Mouse (Mus musculus) kidney, postnatal 4 days (tissue): ENCODE results near the gene Cmtm5.
A peak's percentile ranks its signal among the peaks of the same experiment; 100 is the strongest.

Experiments
- DNase-seq, 2 experiments: peaks; one replicate each; pipeline ENCODE4 v3.0.0; 2021; ENCODE audit warnings: mixed read lengths in 2 of 2

The Cmtm5 gene

DNA sequence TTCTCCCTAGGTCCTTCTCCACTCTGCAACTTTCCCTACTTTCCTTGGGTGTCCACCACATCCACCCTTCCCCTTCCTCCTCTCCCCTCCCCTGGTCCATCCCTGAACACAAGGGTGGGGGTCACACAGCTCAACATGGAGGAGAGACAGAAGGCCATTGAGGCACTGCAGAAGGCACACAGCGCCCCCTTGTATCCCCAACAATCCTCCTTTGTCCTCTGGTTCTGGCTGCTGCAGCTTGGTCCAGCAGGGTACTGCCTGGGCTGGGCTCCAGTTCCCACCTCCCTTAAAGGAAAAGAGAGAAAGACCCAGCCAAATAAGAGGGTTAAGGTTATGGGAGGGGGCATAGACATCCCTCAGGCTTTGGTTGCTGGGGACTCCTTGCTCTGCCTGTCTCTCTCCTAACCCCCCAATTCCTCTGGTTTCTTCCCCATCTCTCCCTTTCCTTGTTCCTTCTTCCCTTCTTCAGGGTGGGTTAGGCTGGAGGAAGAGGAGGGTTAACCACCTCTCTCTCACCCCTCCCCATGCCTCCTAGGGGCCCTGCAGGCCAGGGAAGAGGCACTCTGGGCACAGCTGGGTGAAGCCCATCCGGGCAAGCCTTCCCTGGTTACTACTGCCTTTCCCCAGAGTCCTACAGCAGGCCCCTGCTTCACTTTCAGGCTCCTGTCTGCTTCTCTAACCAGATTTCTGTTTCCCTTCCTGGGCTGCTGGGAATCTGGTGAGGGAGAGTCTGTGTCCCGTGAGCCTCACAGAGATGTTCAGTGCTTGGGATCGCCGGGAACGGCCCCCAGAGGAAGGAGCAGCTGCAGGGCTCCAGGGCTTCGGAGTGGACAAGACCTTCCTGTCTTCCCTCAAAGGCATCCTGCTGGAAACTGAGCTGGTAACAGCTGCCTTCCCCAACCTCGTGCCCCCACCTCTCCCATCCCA lies at the start of gene Cmtm5:
Gene Cmtm5, plus strand, starts transcription at position 358 of the 927 bp plus-strand sequence.
- DNase-seq = peak; percentile 24 to 50

- DNase-seq = no peak
Observed at GRCm38 (mm10) chr14:54892200-54892599, 43.9 kb upstream of the Cmtm5 start, which contains the start of gene Pabpn1. TSS of gene Pabpn1 (plus strand) at chr14:54892500.

DNA sequence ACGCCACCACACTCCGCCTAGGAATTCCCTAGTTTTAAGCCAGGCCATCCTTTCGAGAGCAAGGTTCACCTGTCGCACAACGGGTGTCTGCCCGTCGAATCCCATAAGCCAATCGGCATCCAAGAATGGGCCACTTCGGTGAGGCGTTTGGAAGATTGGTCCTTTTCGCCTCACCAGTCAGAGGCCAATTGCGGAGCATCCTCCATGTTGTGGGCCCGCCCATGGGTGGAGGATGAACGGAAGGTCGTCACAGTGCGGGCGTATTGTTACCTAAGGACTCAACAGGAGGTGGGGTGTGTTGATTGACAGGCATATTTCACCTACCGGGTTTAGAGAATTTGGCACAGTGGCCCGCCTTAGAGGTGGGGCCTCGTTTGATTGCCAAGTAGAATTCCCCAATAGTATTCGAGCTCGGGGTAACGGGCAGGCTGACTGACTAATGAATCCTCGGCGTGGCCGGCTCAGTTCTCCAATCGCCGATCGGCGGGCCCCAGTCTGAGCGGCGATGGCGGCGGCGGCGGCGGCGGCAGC lies 42.3 kb upstream of the Cmtm5 start:
- DNase-seq = peak; percentile 96 to 97

DNA sequence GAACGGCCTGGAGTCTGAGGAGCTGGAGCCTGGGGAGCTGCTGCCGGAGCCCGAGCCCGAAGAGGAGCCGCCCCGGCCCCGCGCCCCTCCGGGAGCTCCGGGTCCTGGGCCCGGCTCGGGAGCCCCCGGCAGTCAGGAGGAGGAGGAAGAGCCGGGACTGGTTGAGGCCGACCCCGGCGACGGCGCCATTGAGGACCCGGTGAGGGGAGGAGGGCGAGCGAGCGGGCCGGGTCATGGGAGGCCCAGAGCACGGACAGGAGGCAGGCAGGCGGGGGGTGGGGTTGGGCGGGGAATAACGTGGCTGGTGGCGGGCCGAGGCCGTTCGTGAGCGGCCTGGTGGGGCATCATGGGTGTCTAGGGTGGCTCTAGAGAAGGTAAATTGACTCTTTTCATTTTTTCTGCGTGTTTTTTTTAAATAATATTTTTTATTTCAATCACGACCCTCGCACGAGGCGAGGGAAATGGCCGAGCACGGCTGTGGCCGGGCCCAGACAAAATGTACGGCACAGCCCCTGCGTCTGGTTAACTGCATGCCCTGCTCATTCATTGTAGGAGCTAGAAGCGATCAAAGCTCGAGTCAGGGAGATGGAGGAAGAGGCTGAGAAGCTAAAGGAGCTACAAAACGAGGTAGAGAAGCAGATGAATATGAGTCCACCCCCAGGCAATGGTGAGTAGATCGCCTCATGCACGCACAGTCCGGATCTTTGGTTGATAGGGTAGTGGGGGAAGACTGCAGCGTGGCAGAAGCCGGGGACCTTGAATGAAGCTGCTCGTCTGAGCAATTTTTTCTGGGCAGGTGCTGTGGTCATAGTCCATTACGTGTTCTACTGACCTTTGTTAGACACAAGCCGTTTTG lies 41.5 kb upstream of the Cmtm5 start:
- DNase-seq = peak; percentile 75 to 83

DNA sequence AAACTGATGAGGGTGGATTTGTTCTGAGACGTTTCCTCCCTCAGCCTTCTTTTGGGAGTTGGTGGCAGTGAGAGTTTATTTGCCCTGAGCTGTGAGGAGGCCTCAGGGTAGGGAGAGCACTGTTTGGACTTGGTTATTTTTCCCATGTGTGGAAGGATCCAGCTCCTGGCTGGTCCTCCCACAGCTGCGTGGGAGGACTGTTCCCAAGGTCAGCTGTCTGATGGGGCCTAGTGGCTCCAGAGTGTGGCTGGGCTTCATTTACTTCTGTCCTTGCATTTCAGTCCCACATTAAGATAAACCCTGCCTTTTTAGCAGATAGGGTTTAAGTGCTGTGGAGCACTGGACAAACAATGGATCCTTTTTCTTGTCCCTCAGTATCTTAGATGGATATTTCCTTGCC lies 38.6 kb upstream of the Cmtm5 start:
- peak; percentile 46 to 69 for DNase-seq

DNA sequence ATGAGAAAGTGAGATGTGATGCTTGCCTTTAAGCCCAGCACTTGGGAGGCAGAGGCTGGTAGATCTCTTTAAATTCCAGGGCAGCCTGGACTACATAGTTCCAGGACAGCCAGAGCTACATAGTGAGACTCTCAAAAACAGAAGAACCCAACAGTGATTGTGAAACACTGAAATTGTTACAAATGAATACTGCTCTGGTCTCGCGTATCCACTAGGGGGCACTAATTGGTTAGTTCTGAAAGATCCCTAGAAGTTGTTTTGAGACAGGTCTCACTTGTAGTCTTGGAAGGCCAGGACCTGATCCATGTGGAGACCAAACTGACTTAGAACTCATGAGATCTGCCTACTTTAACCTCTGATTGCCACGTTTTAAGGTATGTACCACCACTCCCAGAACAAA lies 35.7 kb upstream of the Cmtm5 start:
- peak; percentile 74 to 81 for DNase-seq

DNA sequence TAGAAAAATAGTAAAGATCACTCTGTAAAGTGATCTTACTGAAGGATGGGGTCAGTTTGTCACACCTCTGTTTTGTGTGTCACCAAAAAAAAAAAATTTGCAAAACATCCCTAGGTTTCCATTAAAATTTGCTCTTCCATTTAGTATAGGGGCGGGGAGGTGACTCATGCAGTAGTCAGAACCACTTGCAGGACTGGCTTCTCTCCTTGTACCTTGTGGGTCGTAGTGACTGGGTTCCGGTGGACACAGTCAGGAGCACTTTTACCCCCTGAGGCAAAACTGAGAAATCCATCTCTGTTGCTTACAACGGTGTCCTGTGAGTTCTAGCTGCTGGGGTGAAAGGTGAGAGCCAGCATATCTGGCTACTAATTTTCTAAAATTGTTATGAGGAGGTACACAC lies 32.4 kb upstream of the Cmtm5 start:
- no peak for DNase-seq

DNA sequence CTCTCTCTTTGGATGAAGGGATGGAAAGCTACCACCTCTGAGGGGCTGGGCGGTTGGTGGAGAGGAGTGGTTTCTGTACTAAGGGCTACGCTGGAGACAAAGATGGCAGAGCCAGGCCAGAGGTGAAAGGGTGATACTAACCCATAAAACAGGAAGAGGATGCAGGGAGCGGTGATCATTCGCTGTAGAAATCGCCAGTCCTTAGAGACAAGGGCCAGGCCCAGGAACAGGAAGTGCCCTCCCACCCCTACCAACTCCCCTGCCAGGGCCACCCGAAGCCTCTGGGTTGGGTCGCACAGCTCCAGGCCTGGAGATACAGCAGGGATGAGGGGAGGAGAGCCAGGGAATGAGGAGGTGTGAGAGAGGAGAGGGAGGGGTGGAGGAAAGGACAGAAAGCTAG lies 27.4 kb upstream of the Cmtm5 start:
- no peak for DNase-seq

GRCm38 (mm10) chr14:54912109-54912850 lies 23.8 kb upstream of the Cmtm5 start:
- DNase-seq = peak; percentile 39 to 67

GRCm38 (mm10) chr14:54912886-54913285 lies 23.2 kb upstream of the Cmtm5 start, which contains the start of gene Slc22a17:
TSS of gene Slc22a17 (minus strand) at chr14:54913132.
- peak; percentile 83 to 87 for DNase-seq

GRCm38 (mm10) chr14:54913343-54913742 lies 22.7 kb upstream of the Cmtm5 start:
- no peak for DNase-seq

- DNase-seq = peak; percentile 31 to 46
Observed at GRCm38 (mm10) chr14:54920076-54920685, 15.9 kb upstream of the Cmtm5 start.

- peak; percentile 61 to 71 for DNase-seq
Observed at GRCm38 (mm10) chr14:54924641-54925348, 11.3 kb upstream of the Cmtm5 start.

DNA sequence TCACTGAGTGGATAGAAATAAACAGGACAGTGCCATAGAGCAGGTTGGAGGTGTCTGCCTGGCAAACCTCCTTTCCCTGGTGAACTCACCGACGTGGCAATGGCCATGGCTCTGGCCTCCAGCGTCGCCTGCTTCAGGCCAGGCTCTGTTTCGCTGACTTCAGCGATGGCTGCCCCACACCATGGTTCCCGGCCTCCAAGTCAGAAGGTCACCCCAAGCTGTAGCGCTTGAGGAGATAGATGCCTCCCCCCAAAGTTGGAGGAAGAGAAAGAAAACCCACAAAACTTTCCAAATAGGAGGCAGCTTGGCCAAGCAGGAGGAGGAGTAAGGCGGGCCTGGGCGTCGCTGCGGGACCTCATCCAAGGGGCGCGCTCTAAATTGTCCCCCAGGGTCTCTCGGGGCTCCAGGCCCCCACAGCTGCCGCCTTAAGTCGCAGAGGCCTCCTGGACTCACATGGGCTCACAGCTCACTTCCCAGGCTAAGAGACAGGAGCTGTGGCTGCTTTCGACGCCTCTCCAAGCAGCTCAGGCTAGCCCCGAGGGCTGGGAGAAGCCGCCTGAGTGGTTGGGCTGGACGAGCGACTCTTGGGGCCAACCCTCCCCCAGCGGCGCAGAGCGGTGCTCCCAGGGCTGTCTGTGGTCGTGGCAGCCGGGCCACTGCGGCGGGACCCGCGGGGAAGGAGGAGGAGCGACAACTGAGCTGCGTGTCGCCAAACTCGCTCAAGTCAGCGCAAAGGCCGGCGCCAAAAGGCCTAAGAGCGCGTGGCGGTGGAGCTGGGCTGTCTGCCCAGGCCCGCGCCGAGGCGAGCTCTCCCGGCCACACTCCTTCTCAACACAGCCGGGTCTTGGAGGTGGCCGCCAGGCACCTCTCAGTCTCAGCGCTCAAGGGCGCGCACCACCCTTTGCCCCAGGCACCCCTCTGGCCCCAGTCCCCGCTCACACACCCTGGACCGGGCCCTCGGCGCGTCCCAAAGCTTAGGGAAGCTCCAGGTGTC lies 10.4 kb upstream of the Cmtm5 start, which contains the start of gene Efs:
Gene Efs, minus strand, starts transcription at position 778 of the 994 bp plus-strand sequence.
- peak; percentile 80 to 88 for DNase-seq

DNA sequence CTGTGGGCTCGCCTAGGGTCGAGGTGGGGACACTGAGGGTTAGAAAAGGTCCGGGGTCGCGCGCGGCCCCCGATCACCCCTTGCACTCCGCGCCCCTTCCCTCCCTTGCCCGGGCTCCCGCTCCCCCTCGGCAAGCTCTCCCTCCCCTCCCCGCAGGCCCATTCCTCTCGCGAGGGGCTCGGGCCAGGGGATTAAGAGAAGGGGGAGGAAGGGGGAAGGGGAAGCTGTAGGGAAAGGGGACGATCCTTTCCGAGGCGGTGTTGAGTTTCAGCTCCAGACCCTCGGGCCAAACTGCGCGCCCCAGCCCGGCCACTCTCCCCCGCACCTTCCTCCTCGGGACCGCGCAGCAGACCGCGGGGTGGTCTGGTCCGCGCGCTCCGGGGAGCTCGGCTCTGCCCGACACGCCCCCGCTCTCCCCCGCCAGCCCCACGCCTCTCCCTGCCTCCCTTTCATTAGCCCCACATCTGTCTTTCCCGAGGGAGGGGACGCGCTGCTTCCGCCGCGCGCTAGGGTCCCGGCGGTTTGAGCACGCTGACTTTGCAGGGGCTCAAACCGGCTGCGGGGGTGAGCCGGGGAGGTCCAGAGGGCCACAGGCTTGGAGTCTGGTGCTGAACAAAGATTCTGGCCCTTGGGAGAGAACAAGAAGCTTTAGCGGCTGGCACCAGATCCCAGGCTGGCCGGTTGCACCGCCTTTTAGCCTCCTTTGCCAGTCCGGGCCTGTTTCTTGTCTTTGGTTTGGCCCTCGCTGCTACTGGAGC lies 9.5 kb upstream of the Cmtm5 start:
- peak; percentile 86 to 91 for DNase-seq

DNA sequence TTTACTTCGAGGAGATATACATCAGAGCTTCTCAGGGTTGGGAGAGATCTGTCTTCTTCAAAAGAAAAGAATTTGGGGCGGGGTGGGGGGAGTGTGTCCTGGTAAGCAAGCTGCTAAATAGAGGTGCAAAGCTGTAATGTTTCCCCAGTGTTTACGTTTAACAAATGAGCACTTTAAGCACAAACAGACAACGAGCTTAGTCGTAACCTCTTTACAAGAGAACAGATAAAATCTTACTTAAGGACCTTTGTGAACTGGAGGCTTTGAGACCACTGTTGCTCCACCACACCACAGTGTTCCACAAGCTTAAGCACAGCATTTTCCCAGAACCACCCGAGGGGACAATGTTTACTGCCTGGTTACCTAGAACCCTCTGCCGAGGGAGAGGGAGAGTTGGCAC lies 8.8 kb upstream of the Cmtm5 start:
- no peak for DNase-seq

- no peak for DNase-seq
Observed at GRCm38 (mm10) chr14:54929801-54930200, 6.3 kb upstream of the Cmtm5 start.

DNA sequence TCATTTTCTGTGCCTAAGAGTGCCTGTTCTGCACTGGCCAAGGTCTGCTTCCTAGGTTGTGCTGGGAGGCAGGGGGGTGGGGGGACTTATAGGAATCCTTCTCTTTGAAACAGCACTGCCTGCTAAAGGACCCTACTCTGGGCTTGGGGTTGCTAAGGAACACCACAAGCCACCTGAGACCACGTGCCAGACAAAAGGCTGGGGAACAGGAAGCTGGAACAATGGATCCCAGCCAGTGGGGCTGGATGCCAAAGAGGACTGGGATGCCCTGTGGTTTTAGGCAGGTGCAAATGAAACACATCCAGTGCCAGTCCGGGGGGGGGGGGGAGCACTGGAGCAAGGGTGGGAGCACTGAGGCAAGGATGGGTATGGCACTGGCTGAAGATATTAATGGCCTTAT lies 5.6 kb upstream of the Cmtm5 start:
- DNase-seq = no peak

DNA sequence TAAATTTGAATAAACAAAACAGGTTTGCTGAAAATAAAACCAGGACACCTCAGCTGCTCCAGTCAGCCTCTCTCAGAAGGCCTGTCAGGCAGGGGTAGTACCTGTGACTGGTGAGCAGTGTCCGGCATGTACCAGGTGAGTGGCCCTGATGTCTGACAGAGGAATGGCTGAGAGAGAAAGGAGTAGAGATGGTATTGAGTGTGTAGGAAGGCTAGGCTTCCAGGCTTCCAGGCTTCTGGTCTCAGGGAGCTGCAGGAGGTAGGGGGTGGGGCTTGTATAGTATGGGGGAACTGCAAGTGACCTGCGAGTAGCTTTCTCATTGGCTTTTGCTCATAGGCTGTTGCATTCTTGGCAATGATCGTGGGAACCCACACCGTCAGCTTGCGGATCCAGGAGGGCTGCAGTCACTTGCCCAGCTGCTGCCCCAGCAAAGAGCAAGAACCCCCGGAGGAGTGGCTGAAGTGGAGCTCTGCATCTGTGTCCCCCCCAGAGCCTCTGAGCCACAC lies 3.4 kb upstream of the Cmtm5 start, which contains the start of gene Il25:
Gene Il25, plus strand, starts transcription at position 51 of the 506 bp plus-strand sequence.
- peak in 1 of 2 experiments; percentile 24 for DNase-seq
